Mouse (Mus musculus) liver, embryonic 12.5 days (tissue): ENCODE data around the gene Zc3h7a. TPM values are rescaled to one million over a fixed set of nuclear protein-coding genes. Genes with fewer than 3 reads are reported as not detected.

Source experiments
- ATAC-seq: fragments of 200-750 bp; cut with Nextera tagmentation; 2 replicates; pipeline ENCODE4 v1.8.0; 2017; ENCODE audit warnings: moderate number of reproducible peaks, mild to moderate bottlenecking, moderate library complexity
- H3K27ac ChIP-seq: fragments of 300-500 bp; sonication (generic); 2 replicates; pipeline ENCODE4 v1.5.1; 2016; ENCODE audit warnings: mild to moderate bottlenecking
- H3K27me3 ChIP-seq: fragments of 300-500 bp; sonication (generic); replicated peaks from 2 replicates; pipeline ENCODE4 v1.6.1; 2016; ENCODE audit warnings: mild to moderate bottlenecking, moderate library complexity
- H3K36me3 ChIP-seq: fragments of 300-500 bp; sonication (generic); 2 replicates; pipeline ENCODE4 v1.6.1; 2016; ENCODE audit warnings: mild to moderate bottlenecking, moderate library complexity
- H3K4me1 ChIP-seq: fragments of 300-500 bp; sonication (generic); 2 replicates; pipeline ENCODE4 v1.6.1; 2016
- H3K4me2 ChIP-seq: fragments of 300-500 bp; sonication (generic); 2 replicates; pipeline ENCODE4 v1.6.1; 2016; ENCODE audit warnings: mild to moderate bottlenecking, moderate library complexity
- H3K4me3 ChIP-seq: fragments of 300-500 bp; sonication (generic); 2 replicates; pipeline ENCODE4 v1.5.1; 2016; ENCODE audit warnings: mild to moderate bottlenecking, moderate library complexity
- H3K9ac ChIP-seq: fragments of 300-500 bp; sonication (generic); 2 replicates; pipeline ENCODE4 v1.6.1; 2016; ENCODE audit warnings: mild to moderate bottlenecking, moderate library complexity
- H3K9me3 ChIP-seq: fragments of 300-500 bp; sonication (generic); replicated peaks from 2 replicates; pipeline ENCODE4 v1.6.1; 2016; ENCODE audit warnings: mild to moderate bottlenecking, moderate library complexity
- WGBS: fragments of 180-500 bp; shearing (Covaris S2); methylation state at CpG from one replicate; pipeline ENCODE4 v1.1.7; 2016; ENCODE audit not compliant: insufficient replicate concordance; 5-methylcytosine and 5-hydroxymethylcytosine counted together
- polyA plus RNA-seq: library from polyadenylated mRNA; unstranded; fragments of >200 nt; fragmentation: Nextera tagmentation; extraction: Ambion mirVana; gene quantifications from 2 replicates; pipeline ENCODE4 v1.2.1, GENCODE M21; 2016

The Zc3h7a gene
- 52.5 and 55.0 TPM in 2 replicates for polyA plus RNA-seq

- peak within 1 kb of the TSS; percentile 89 for H3K9ac ChIP-seq
- H3K27me3 ChIP-seq: no peaks in the 10 kb centered on the region
- H3K9me3 ChIP-seq: no peaks in the 10 kb centered on the region
- peak within 1 kb of the TSS; percentile 87 for H3K4me3 ChIP-seq
- H3K36me3 ChIP-seq: peaks cover 3% of the 10 kb centered on the region; the same call in 1 of the 2 replicates
- H3K4me2 ChIP-seq: peak within 1 kb of the TSS; percentile 84
- peaks cover 45% of the 10 kb centered on the region for H3K4me1 ChIP-seq
- WGBS: under 1% methylated on average over 56 of the region's 57 CpGs
- H3K27ac ChIP-seq: peak within 1 kb of the TSS; percentile 92
- peak; percentile 94 for ATAC-seq
These were observed at the start of gene Zc3h7a for GRCm38 (mm10) chr16:11176208-11176883. TSS of gene Zc3h7a (minus strand) at chr16:11176393.

- no peaks in the 10 kb centered on the region for H3K27me3 ChIP-seq
- H3K9ac ChIP-seq: no peak overlapping the region
- peaks cover 88% of the 10 kb centered on the region for H3K36me3 ChIP-seq
- no peak overlapping the region for H3K4me2 ChIP-seq
- H3K9me3 ChIP-seq: no peaks in the 10 kb centered on the region
- H3K4me3 ChIP-seq: no peak overlapping the region
- H3K4me1 ChIP-seq: no peaks in the 10 kb centered on the region
- no peak overlapping the region for H3K27ac ChIP-seq
- ATAC-seq: no peak
- 82% methylated on average over 3 of the region's 3 CpGs for WGBS
These were observed 41.6 kb upstream of the Zc3h7a start for GRCm38 (mm10) chr16:11217801-11218200.

GRCm38 (mm10) chr16:11203600-11204390, 27.6 kb upstream of the Zc3h7a start:
- H3K9ac ChIP-seq: peak overlapping the region; percentile 84
- peak overlapping the region; percentile 65 for H3K27ac ChIP-seq
- H3K4me2 ChIP-seq: peak overlapping the region; percentile 91
- H3K4me3 ChIP-seq: peak overlapping the region; percentile 77
- peak; percentile 69 for ATAC-seq
- 5% methylated on average over 24 of the region's 24 CpGs for WGBS
- no peaks in the 10 kb centered on the region for H3K27me3 ChIP-seq
- H3K4me1 ChIP-seq: peaks cover 33% of the 10 kb centered on the region
- H3K36me3 ChIP-seq: peaks cover 62% of the 10 kb centered on the region
- H3K9me3 ChIP-seq: no peaks in the 10 kb centered on the region

GRCm38 (mm10) chr16:11202571-11203554, 26.7 kb upstream of the Zc3h7a start, which contains the start of gene Rsl1d1:
TSS of gene Rsl1d1 (minus strand) at chr16:11203331.
- Histone ChIP-seq H3K9ac (peak within 1 kb of the TSS; percentile 84), H3K9me3 (no peaks in the 10 kb centered on the region), H3K4me3 (peak within 1 kb of the TSS; percentile 77), H3K4me2 (peak within 1 kb of the TSS; percentile 91), H3K4me1 (peaks cover 42% of the 10 kb centered on the region), H3K27me3 (no peaks in the 10 kb centered on the region), H3K27ac (peak within 1 kb of the TSS; percentile 85), H3K36me3 (peaks cover 62% of the 10 kb centered on the region)
- ATAC-seq: peak; percentile 96
- WGBS: under 1% methylated on average over 68 of the region's 68 CpGs

GRCm38 (mm10) chr16:11201740-11202394, 25.7 kb upstream of the Zc3h7a start:
- ATAC-seq: no peak
- peaks cover 43% of the 10 kb centered on the region for H3K4me1 ChIP-seq
- 0 out of 2 replicates have a peak overlapping the region, but pooled peaks have one; percentile 0 for H3K27ac ChIP-seq
- H3K9me3 ChIP-seq: no peaks in the 10 kb centered on the region
- peak overlapping the region; percentile 77 for H3K4me3 ChIP-seq
- 42% methylated on average over 6 of the region's 6 CpGs for WGBS
- peak overlapping the region; percentile 84 for H3K9ac ChIP-seq
- H3K4me2 ChIP-seq: peak overlapping the region; percentile 91
- no peaks in the 10 kb centered on the region for H3K27me3 ChIP-seq
- H3K36me3 ChIP-seq: peaks cover 64% of the 10 kb centered on the region

- 80% methylated on average over 3 of the region's 3 CpGs for WGBS
- peaks cover 67% of the 10 kb centered on the region for H3K36me3 ChIP-seq
- ATAC-seq: no peak
These were observed 24.1 kb upstream of the Zc3h7a start for GRCm38 (mm10) chr16:11200247-11200646.

GRCm38 (mm10) chr16:11198467-11198866, 22.3 kb upstream of the Zc3h7a start:
- 67% methylated on average over 2 of the region's 2 CpGs for WGBS
- peak; percentile 60 for ATAC-seq

More at GRCm38 (mm10) chr16:11200247-11200646, 24.1 kb upstream of the Zc3h7a start:
- Histone ChIP-seq H3K27ac (no peak overlapping the region), H3K4me1 (peaks cover 37% of the 10 kb centered on the region), H3K4me2 (no peak overlapping the region), H3K4me3 (no peak overlapping the region), H3K27me3 (no peaks in the 10 kb centered on the region), H3K9me3 (no peaks in the 10 kb centered on the region), H3K9ac (no peak overlapping the region)

GRCm38 (mm10) chr16:11197052-11197451, 20.9 kb upstream of the Zc3h7a start:
- no peak for ATAC-seq
- 86% methylated on average over 4 of the region's 4 CpGs for WGBS
- H3K4me1 ChIP-seq: peaks cover 23% of the 10 kb centered on the region
- H3K9me3 ChIP-seq: no peaks in the 10 kb centered on the region
- no peak overlapping the region for H3K9ac ChIP-seq
- H3K27ac ChIP-seq: no peak overlapping the region
- H3K4me2 ChIP-seq: no peak overlapping the region
- H3K36me3 ChIP-seq: peaks cover 99% of the 10 kb centered on the region
- H3K27me3 ChIP-seq: no peaks in the 10 kb centered on the region
- H3K4me3 ChIP-seq: no peak overlapping the region

More at GRCm38 (mm10) chr16:11198467-11198866, 22.3 kb upstream of the Zc3h7a start:
- peaks cover 84% of the 10 kb centered on the region for H3K36me3 ChIP-seq
- H3K9ac ChIP-seq: no peak overlapping the region
- H3K4me3 ChIP-seq: no peak overlapping the region
- H3K9me3 ChIP-seq: no peaks in the 10 kb centered on the region
- H3K4me1 ChIP-seq: peaks cover 23% of the 10 kb centered on the region
- peak overlapping the region; percentile 2; the same call in 1 of the 2 replicates for H3K4me2 ChIP-seq
- no peaks in the 10 kb centered on the region for H3K27me3 ChIP-seq
- no peak overlapping the region; the same call in 1 of the 2 replicates for H3K27ac ChIP-seq

- Histone ChIP-seq H3K4me1 (peaks cover 9% of the 10 kb centered on the region), H3K27ac (no peak overlapping the region), H3K9ac (no peak overlapping the region), H3K4me3 (no peak overlapping the region), H3K4me2 (no peak overlapping the region), H3K36me3 (peaks cover 66% of the 10 kb centered on the region), H3K27me3 (no peaks in the 10 kb centered on the region), H3K9me3 (no peaks in the 10 kb centered on the region)
- no peak for ATAC-seq
- 89% methylated on average over 2 of the region's 2 CpGs for WGBS
These were observed 17.0 kb upstream of the Zc3h7a start for GRCm38 (mm10) chr16:11193231-11193630.

- Histone ChIP-seq H3K4me2 (no peak overlapping the region), H3K9ac (no peak overlapping the region), H3K4me3 (no peak overlapping the region), H3K36me3 (peaks cover 35% of the 10 kb centered on the region), H3K4me1 (peaks cover 5% of the 10 kb centered on the region; the same call in 1 of the 2 replicates), H3K27me3 (no peaks in the 10 kb centered on the region), H3K9me3 (no peaks in the 10 kb centered on the region), H3K27ac (no peak overlapping the region)
- WGBS: 76% methylated on average over 7 of the region's 7 CpGs
- ATAC-seq: no peak
These were observed 14.0 kb upstream of the Zc3h7a start for GRCm38 (mm10) chr16:11190150-11190549.

GRCm38 (mm10) chr16:11177404-11177803, 1.2 kb upstream of the Zc3h7a start:
- Histone ChIP-seq H3K27ac (no peak overlapping the region), H3K4me2 (peak overlapping the region; percentile 84), H3K9me3 (no peaks in the 10 kb centered on the region), H3K36me3 (peaks cover 3% of the 10 kb centered on the region; the same call in 1 of the 2 replicates), H3K4me3 (no peak overlapping the region), H3K4me1 (peaks cover 35% of the 10 kb centered on the region), H3K9ac (no peak overlapping the region; the same call in 1 of the 2 replicates), H3K27me3 (no peaks in the 10 kb centered on the region)
- WGBS: 58% methylated on average over 2 of the region's 2 CpGs
- ATAC-seq: no peak
